23 mouse cellular contexts compared by ENCODE assay signal in genomic region chr5:33537429-33537828, GRCm38 (mm10).
DNase-seq lines count a peak whose midpoint lies in the region; TF ChIP-seq lines count a peak whose summit lies in the region.
"Had no signal": no experiment of that assay in that cellular context is flagged by ENCODE, and none has a peak within 500 bp of the region (broad histone marks: within the 10 kb centered on the region; RNA-seq: fewer than 3 reads in every experiment).

No protein-coding gene starts in this region.

- H3K9me3 ChIP-seq in E14TG2a.4 (ENCODE audit: low read length) = no peaks in the 10 kb centered on the region
- H3K9me3 ChIP-seq: embryonic facial prominence, embryonic 10.5 days; embryonic facial prominence, embryonic 12.5 days; forebrain, embryonic 13.5 days; forebrain, embryonic 15.5 days; G1E had no signal

- H3K4me1 ChIP-seq in E14TG2a.4 (replicated peaks; ENCODE audit: low read depth, low read length) = peaks cover 83% of the 10 kb centered on the region

- H3K27me3 ChIP-seq in E14TG2a.4 (ENCODE audit: insufficient read depth, low read length) = peaks cover 41% of the 10 kb centered on the region

- H3K4me3 ChIP-seq in E14TG2a.4 (replicated peaks; ENCODE audit: low read length) = peak overlapping the region; percentile 95
- H3K4me3 ChIP-seq: embryonic facial prominence, embryonic 10.5 days; embryonic facial prominence, embryonic 12.5 days; forebrain, embryonic 13.5 days; forebrain, embryonic 15.5 days had no signal

- no peak for TF ChIP-seq CTCF in E14TG2a.4 (conservative IDR thresholded peaks at IDR 0.05; ENCODE audit: low read length)

- H3K36me3 ChIP-seq in E14TG2a.4 (ENCODE audit: insufficient read depth, low read length) = peaks cover 16% of the 10 kb centered on the region
- H3K36me3 ChIP-seq: embryonic facial prominence, embryonic 10.5 days; embryonic facial prominence, embryonic 12.5 days; forebrain, embryonic 15.5 days; G1E had no signal

- peak; percentile 41 for DNase-seq in embryo, embryonic 10 days (ENCODE audit: low spot score)
- no peak for DNase-seq in embryo, embryonic 10.5 days (ENCODE audit: low spot score)
- DNase-seq in ES-CJ7 (ENCODE audit: low read depth, low spot score) = peak; percentile 55
- DNase-seq in R1 (ENCODE audit: low read depth, low spot score) = peak; percentile 50
- no peak for DNase-seq in testis, postnatal 10 days (ENCODE audit: low spot score)
- no peak for DNase-seq in right cerebral cortex, adult 2 months (ENCODE audit: low spot score in 2 of 2)
- DNase-seq in right cerebral cortex, postnatal 4 days = no peak
- DNase-seq: adrenal gland, adult 8-10 months; adrenal gland, postnatal 14 days; adrenal gland, postnatal 36 days; B cell, adult 2 months; cerebellum, adult 11-12 months; cerebellum, adult 2 months; cerebellum, adult 9-10 months; cerebellum, postnatal 10 days; cerebellum, postnatal 25 days; forebrain, postnatal 0 days had no signal

Comparison
In these comparisons a context has a peak if more than half of its experiments do, and no peak if none do; other contexts are left out.
1. DNase-seq: peak in embryo, embryonic 10 days (single experiment), ES-CJ7 (single experiment) and R1 (single experiment); none in embryo, embryonic 10.5 days (single experiment), testis, postnatal 10 days (single experiment), right cerebral cortex, adult 2 months (0 of 2) and right cerebral cortex, postnatal 4 days (single experiment).